Mouse (Mus musculus): ENCODE results near the gene Aspn. TPM values are rescaled to one million over a fixed set of nuclear protein-coding genes. Genes with fewer than 3 reads are reported as not detected.

Gene Aspn
- 0.52 and 0.69 TPM in 2 replicates for polyA plus RNA-seq (2014; fragmentation: Nextera tagmentation; extraction: Ambion mirVana)

DNA sequence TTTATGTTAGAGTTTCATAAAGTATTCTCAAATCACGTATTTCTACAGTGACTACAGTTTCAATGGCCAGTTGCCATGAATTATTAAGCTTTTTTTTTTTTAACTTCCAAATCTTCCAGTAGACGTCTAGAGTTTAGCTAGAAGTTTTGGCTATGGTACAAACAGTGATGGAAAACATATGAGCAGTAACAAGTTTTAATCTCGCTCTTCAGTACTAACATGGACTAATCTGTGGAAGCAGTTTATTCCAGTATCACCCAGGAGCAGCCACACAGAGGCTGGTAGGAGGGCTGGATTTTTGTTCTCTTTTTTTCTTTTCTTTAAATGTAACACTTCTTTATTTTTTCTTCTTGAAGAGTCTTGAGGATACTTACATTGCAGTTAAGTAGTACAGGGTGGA, at the start of gene Aspn:
Aspn (plus strand) TSS at position 165 of the 400 bp plus-strand sequence.
- WGBS, result 84% methylated on average over 3 of the region's 3 CpGs
- Histone ChIP-seq H3K4me3 (ENCODE audit: low read depth, low read length) (no peak within 1 kb of the TSS), H3K9ac (ENCODE audit: low read length) (no peak within 1 kb of the TSS), H3K9me3 (replicated peaks; ENCODE audit: control insufficient read depth, low read length) (no peaks in the 10 kb centered on the region), H3K27ac (ENCODE audit: low read depth, low read length) (no peak within 1 kb of the TSS), H3K4me2 (ENCODE audit: low read length) (no peak within 1 kb of the TSS), H3K4me1 (ENCODE audit: control insufficient read depth, insufficient read depth, low read length) (no peaks in the 10 kb centered on the region), H3K36me3 (ENCODE audit: control insufficient read depth, insufficient read depth, low read length) (no peaks in the 10 kb centered on the region), H3K27me3 (replicated peaks; ENCODE audit: control insufficient read depth, insufficient read depth, low read length) (no peaks in the 10 kb centered on the region)
- ATAC-seq (no peak), DNase-seq (ENCODE audit: low spot score) (no peak)

DNA sequence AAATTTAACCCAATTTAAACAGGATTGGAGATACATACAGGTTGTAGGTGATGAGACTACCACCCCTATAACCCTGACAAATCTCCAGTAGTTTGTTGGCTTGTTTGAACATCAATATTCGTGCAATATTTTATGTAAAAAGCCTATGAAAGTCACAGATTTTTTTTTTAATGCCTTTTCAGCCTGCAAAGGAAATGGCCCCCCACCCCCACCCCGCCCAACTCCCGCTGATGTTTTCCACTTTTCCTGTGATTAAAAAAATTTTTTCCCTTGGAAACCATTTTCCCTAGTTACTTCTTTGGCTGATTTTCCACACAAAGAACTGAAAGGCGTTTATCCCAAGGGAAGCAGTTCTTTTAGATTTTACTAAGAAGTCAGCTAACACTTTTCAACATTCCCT, 39.7 kb upstream of the Aspn start, which contains the start of gene Ecm2:
Ecm2 (plus strand) TSS at position 301 of the 400 bp plus-strand sequence.
- ATAC-seq, result no peak
- WGBS, result 53% methylated on average over 4 of the region's 4 CpGs
- H3K9me3 ChIP-seq (replicated peaks; ENCODE audit: control insufficient read depth, low read length), result no peaks in the 10 kb centered on the region
- no peak within 1 kb of the TSS for H3K9ac ChIP-seq (ENCODE audit: low read length)
- no peak within 1 kb of the TSS for H3K4me3 ChIP-seq (ENCODE audit: low read depth, low read length)
- no peak within 1 kb of the TSS for H3K4me2 ChIP-seq (ENCODE audit: low read length)
- H3K4me1 ChIP-seq (ENCODE audit: control insufficient read depth, insufficient read depth, low read length), result no peaks in the 10 kb centered on the region
- no peaks in the 10 kb centered on the region for H3K36me3 ChIP-seq (ENCODE audit: control insufficient read depth, insufficient read depth, low read length)
- no peak for DNase-seq (ENCODE audit: low spot score)
- no peaks in the 10 kb centered on the region for H3K27me3 ChIP-seq (replicated peaks; ENCODE audit: control insufficient read depth, insufficient read depth, low read length)
- H3K27ac ChIP-seq (ENCODE audit: low read depth, low read length), result no peak within 1 kb of the TSS

DNA sequence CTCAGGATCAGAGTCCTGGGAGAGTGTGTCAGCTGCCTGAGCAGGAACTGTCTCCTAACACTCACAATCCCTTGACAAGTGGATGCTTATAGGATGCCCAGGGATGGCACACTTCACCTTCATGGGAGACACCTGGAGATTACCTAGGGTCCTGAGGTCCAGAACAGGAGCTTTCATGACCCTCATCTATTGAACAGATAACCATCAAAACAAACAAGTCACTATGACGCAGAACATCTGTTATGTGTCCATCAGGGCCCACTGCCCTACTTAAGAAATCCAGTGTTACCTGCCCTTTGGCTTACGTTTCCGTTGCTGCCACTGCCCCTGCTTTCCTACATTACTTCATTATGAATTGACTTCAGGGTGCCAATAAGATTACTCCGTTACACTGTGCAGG, 38.5 kb upstream of the Aspn start:
- H3K4me1 ChIP-seq (ENCODE audit: control insufficient read depth, insufficient read depth, low read length), result no peaks in the 10 kb centered on the region
- H3K4me2 ChIP-seq (ENCODE audit: low read length), result no peak overlapping the region
- no peak overlapping the region for H3K9ac ChIP-seq (ENCODE audit: low read length)
- no peak for DNase-seq (ENCODE audit: low spot score)
- H3K4me3 ChIP-seq (ENCODE audit: low read depth, low read length), result no peak overlapping the region
- 88% methylated on average over 4 of the region's 4 CpGs for WGBS
- no peaks in the 10 kb centered on the region for H3K9me3 ChIP-seq (replicated peaks; ENCODE audit: control insufficient read depth, low read length)
- H3K36me3 ChIP-seq (ENCODE audit: control insufficient read depth, insufficient read depth, low read length), result no peaks in the 10 kb centered on the region
- no peak overlapping the region for H3K27ac ChIP-seq (ENCODE audit: low read depth, low read length)
- no peaks in the 10 kb centered on the region for H3K27me3 ChIP-seq (replicated peaks; ENCODE audit: control insufficient read depth, insufficient read depth, low read length)
- no peak for ATAC-seq

DNA sequence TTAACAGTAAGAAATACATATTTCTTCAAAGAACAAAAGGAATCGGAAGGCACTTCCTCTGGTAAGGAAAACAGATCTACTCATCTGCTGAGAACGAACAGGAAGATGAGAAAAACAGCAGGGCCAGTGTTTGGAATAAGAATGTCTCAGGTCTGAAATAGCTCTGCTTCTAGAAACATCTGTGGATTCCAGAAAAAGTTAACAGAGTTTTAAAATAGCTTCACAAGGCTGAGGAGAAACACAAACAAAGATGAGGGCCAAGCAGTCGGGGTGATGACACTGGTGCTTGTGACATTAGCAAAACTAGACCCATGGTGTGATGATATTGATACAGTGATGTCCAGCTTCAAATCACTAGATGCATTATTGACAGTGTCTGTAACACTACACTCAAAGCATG, 37.1 kb upstream of the Aspn start:
- ATAC-seq (no peak), DNase-seq (ENCODE audit: low spot score) (no peak)
- no peak overlapping the region for H3K27ac ChIP-seq (ENCODE audit: low read depth, low read length)
- no peak overlapping the region for H3K4me2 ChIP-seq (ENCODE audit: low read length)
- no peaks in the 10 kb centered on the region for H3K36me3 ChIP-seq (ENCODE audit: control insufficient read depth, insufficient read depth, low read length)
- no peaks in the 10 kb centered on the region for H3K9me3 ChIP-seq (replicated peaks; ENCODE audit: control insufficient read depth, low read length)
- no peaks in the 10 kb centered on the region for H3K27me3 ChIP-seq (replicated peaks; ENCODE audit: control insufficient read depth, insufficient read depth, low read length)
- H3K4me3 ChIP-seq (ENCODE audit: low read depth, low read length), result no peak overlapping the region
- H3K9ac ChIP-seq (ENCODE audit: low read length), result no peak overlapping the region
- 88% methylated on average over 3 of the region's 3 CpGs for WGBS
- H3K4me1 ChIP-seq (ENCODE audit: control insufficient read depth, insufficient read depth, low read length), result no peaks in the 10 kb centered on the region

DNA sequence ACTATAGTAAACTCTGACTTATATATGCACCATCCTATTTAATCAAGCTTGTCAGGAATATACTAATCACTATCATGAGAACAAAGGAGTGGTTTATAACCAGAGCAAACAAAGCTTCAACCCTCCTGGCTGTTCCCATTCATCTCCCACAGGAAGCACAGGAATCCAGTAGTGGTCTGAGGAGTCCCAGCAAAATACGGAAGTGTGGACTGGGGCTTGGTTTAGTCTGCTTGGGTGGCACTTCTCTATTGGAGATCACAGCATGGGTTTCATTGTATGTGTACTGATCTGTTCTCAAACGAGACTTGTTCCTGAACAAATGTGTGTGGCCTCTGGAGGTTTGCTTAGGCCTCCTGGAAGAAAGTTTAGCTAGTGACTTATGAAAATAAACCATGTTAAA, 25.5 kb upstream of the Aspn start:
- ATAC-seq (no peak), DNase-seq (ENCODE audit: low spot score) (no peak)
- H3K4me1 ChIP-seq (ENCODE audit: control insufficient read depth, insufficient read depth, low read length), result no peaks in the 10 kb centered on the region
- H3K9me3 ChIP-seq (replicated peaks; ENCODE audit: control insufficient read depth, low read length), result no peaks in the 10 kb centered on the region
- no peaks in the 10 kb centered on the region for H3K36me3 ChIP-seq (ENCODE audit: control insufficient read depth, insufficient read depth, low read length)
- H3K4me2 ChIP-seq (ENCODE audit: low read length), result no peak overlapping the region
- H3K4me3 ChIP-seq (ENCODE audit: low read depth, low read length), result no peak overlapping the region
- no peak overlapping the region for H3K27ac ChIP-seq (ENCODE audit: low read depth, low read length)
- 23% methylated on average over 2 of the region's 2 CpGs for WGBS
- H3K27me3 ChIP-seq (replicated peaks; ENCODE audit: control insufficient read depth, insufficient read depth, low read length), result no peaks in the 10 kb centered on the region
- no peak overlapping the region for H3K9ac ChIP-seq (ENCODE audit: low read length)

DNA sequence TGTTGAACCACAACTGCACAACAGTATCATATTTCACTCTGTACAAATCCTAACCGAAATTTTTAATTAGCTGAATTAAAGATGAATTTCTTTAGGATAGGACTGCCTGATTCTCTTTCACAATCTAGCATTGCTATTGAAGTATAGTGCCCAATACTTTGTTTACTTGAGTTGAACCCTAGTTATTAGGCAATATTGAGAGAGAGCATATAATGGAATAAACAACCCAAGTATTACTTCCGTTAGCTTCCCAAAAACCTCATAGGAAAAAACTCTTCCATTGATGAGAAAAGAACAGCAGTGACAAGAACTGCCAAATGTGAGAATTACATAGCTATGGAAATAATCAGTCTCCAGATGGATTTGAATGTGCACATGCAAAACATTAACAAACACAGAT, 18.0 kb upstream of the Aspn start:
- DNase-seq (ENCODE audit: low spot score) (no peak), ATAC-seq (no peak)
- Histone ChIP-seq H3K27ac (ENCODE audit: low read depth, low read length) (no peak overlapping the region), H3K27me3 (replicated peaks; ENCODE audit: control insufficient read depth, insufficient read depth, low read length) (no peaks in the 10 kb centered on the region), H3K36me3 (ENCODE audit: control insufficient read depth, insufficient read depth, low read length) (no peaks in the 10 kb centered on the region), H3K4me1 (ENCODE audit: control insufficient read depth, insufficient read depth, low read length) (no peaks in the 10 kb centered on the region), H3K4me2 (ENCODE audit: low read length) (no peak overlapping the region), H3K4me3 (ENCODE audit: low read depth, low read length) (no peak overlapping the region), H3K9ac (ENCODE audit: low read length) (no peak overlapping the region), H3K9me3 (replicated peaks; ENCODE audit: control insufficient read depth, low read length) (no peaks in the 10 kb centered on the region)
- WGBS, result 84% methylated on average over 2 of the region's 2 CpGs

DNA sequence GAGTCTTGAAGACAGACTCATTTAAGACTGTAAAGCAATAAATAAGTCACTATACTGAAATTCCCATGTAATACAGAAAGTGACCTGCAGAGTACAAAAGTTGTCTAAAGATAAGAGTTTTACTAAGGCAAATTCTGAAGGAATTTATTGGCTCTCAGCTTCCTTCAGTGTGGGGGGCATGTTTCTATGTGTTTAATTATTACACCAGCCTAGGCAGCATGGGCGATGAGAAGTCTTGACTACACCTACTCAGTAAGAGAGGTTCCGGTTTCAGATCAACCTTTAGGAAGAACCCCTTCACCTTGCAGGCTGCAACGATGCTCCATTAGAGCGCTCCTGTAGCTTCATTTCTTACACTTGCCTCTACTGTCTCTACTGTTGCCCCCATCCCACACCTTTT, 13.6 kb upstream of the Aspn start:
- Histone ChIP-seq H3K9ac (ENCODE audit: low read length) (no peak overlapping the region), H3K4me2 (ENCODE audit: low read length) (no peak overlapping the region), H3K27me3 (replicated peaks; ENCODE audit: control insufficient read depth, insufficient read depth, low read length) (no peaks in the 10 kb centered on the region), H3K4me1 (ENCODE audit: control insufficient read depth, insufficient read depth, low read length) (no peaks in the 10 kb centered on the region), H3K36me3 (ENCODE audit: control insufficient read depth, insufficient read depth, low read length) (no peaks in the 10 kb centered on the region), H3K9me3 (replicated peaks; ENCODE audit: control insufficient read depth, low read length) (no peaks in the 10 kb centered on the region), H3K27ac (ENCODE audit: low read depth, low read length) (no peak overlapping the region), H3K4me3 (ENCODE audit: low read depth, low read length) (no peak overlapping the region)
- DNase-seq (ENCODE audit: low spot score) (no peak), ATAC-seq (no peak)
- 94% methylated on average over 4 of the region's 4 CpGs for WGBS

DNA sequence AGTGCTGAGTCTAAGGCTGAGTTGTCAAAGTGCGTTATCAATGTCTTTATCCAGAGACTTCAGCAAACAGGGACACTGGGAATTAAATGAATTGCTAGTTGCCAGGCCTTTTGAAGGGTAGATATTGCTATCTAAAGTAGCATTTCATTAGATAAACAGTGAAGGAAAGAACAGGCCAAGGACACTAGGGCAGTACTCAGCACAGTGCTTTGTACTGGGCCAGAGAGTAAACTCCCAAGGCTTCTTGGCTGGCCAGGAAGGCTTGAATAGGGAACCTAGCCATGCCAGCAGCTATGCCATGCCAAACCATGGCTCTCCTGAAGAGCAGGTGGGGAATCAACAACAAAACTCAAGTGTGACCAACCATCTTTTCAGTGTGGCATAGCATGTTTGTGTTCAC, 7.3 kb upstream of the Aspn start:
- WGBS, result 90% methylated on average over 1 of the region's 1 CpGs
- Histone ChIP-seq H3K4me3 (ENCODE audit: low read depth, low read length) (no peak overlapping the region), H3K36me3 (ENCODE audit: control insufficient read depth, insufficient read depth, low read length) (no peaks in the 10 kb centered on the region), H3K27ac (ENCODE audit: low read depth, low read length) (no peak overlapping the region), H3K9ac (ENCODE audit: low read length) (no peak overlapping the region), H3K27me3 (replicated peaks; ENCODE audit: control insufficient read depth, insufficient read depth, low read length) (no peaks in the 10 kb centered on the region), H3K4me2 (ENCODE audit: low read length) (no peak overlapping the region), H3K4me1 (ENCODE audit: control insufficient read depth, insufficient read depth, low read length) (no peaks in the 10 kb centered on the region), H3K9me3 (replicated peaks; ENCODE audit: control insufficient read depth, low read length) (no peaks in the 10 kb centered on the region)
- ATAC-seq (no peak), DNase-seq (ENCODE audit: low spot score) (no peak)

DNA sequence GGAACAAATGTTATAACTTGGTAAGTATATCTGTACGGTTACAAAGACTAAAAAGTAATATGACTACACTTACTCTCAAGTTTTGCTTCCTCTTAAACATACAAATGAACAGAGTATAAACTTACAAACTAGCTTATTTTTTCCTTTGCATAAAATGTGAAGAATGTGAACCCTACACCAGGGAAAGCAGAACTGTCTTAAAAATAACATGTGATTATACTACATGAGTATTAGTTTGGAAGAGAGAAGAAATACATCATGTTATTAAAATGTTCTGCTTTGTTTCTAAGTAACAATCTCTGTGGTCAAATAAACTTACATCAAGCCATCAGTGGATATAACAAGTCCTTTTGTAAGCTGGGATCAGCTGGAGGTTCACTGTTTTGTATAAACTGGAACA, 5.5 kb upstream of the Aspn start:
- ATAC-seq, result no peak
- no peaks in the 10 kb centered on the region for H3K36me3 ChIP-seq (ENCODE audit: control insufficient read depth, insufficient read depth, low read length)
- no peak for DNase-seq (ENCODE audit: low spot score)
- H3K4me3 ChIP-seq (ENCODE audit: low read depth, low read length), result no peak overlapping the region
- no peak overlapping the region for H3K9ac ChIP-seq (ENCODE audit: low read length)
- no peaks in the 10 kb centered on the region for H3K9me3 ChIP-seq (replicated peaks; ENCODE audit: control insufficient read depth, low read length)
- H3K4me2 ChIP-seq (ENCODE audit: low read length), result no peak overlapping the region
- no peaks in the 10 kb centered on the region for H3K27me3 ChIP-seq (replicated peaks; ENCODE audit: control insufficient read depth, insufficient read depth, low read length)
- H3K27ac ChIP-seq (ENCODE audit: low read depth, low read length), result no peak overlapping the region
- 91% methylated on average over 1 of the region's 1 CpGs for WGBS
- H3K4me1 ChIP-seq (ENCODE audit: control insufficient read depth, insufficient read depth, low read length), result no peaks in the 10 kb centered on the region

All from forebrain, embryonic 14.5 days (tissue).